Mouse (Mus musculus) kidney, embryonic 14.5 days (tissue): ENCODE measurements around the gene Itpr2. TPM values are rescaled to one million over a fixed set of nuclear protein-coding genes. Genes with fewer than 3 reads are reported as not detected.

ENCODE experiments used
- ATAC-seq: fragments of 200-750 bp; cut with Nextera tagmentation; 2 replicates; pipeline ENCODE4 v1.8.0; 2017; ENCODE audit warnings: moderate number of reproducible peaks, mild to moderate bottlenecking, moderate TSS enrichment, moderate library complexity; ENCODE audit not compliant: low FRiP score, low TSS enrichment
- H3K27ac ChIP-seq: fragments of 300-500 bp; sonication (generic); 2 replicates; pipeline ENCODE4 v1.5.1; 2014; ENCODE audit warnings: low read depth, mild to moderate bottlenecking, low read length, moderate library complexity, mixed read lengths
- H3K27me3 ChIP-seq: fragments of 300-500 bp; sonication (generic); 2 replicates; pipeline ENCODE4 v1.6.1; 2014; ENCODE audit warnings: mild to moderate bottlenecking, low read length; ENCODE audit not compliant: control insufficient read depth, insufficient read depth
- H3K36me3 ChIP-seq: fragments of 300-500 bp; sonication (generic); 2 replicates; pipeline ENCODE4 v1.6.1; 2014; ENCODE audit warnings: low read length, mixed read lengths; ENCODE audit not compliant: control insufficient read depth, insufficient read depth
- H3K4me1 ChIP-seq: fragments of 300-500 bp; sonication (generic); 2 replicates; pipeline ENCODE4 v1.6.1; 2014; ENCODE audit warnings: low read length, mixed read lengths; ENCODE audit not compliant: control insufficient read depth, insufficient read depth
- H3K4me2 ChIP-seq: fragments of 300-500 bp; sonication (generic); replicated peaks from 2 replicates; pipeline ENCODE4 v1.6.1; 2014; ENCODE audit warnings: low read depth, mild to moderate bottlenecking, low read length
- H3K4me3 ChIP-seq: fragments of 300-500 bp; sonication (generic); 2 replicates; pipeline ENCODE4 v1.5.1; 2014; ENCODE audit warnings: mild to moderate bottlenecking, low read length
- H3K9ac ChIP-seq: fragments of 300-500 bp; sonication (generic); 2 replicates; pipeline ENCODE4 v1.6.1; 2014; ENCODE audit warnings: low read depth, mild to moderate bottlenecking, low read length, moderate library complexity
- H3K9me3 ChIP-seq: fragments of 300-500 bp; sonication (generic); 2 replicates; pipeline ENCODE4 v1.6.1; 2016; ENCODE audit warnings: low read length; ENCODE audit not compliant: control insufficient read depth
- WGBS: fragments of 180-500 bp; shearing (Covaris S2); extraction: QIAGEN DNeasy Blood & Tissue Kit; methylation state at CpG from one replicate; pipeline ENCODE4 v1.1.7; 2014; 5-methylcytosine and 5-hydroxymethylcytosine counted together
- polyA plus RNA-seq: library from polyadenylated mRNA; unstranded; fragments of >200 nt; fragmentation: Nextera tagmentation; extraction: Ambion mirVana; gene quantifications from 2 replicates; pipeline ENCODE4 v1.2.1, GENCODE M21; 2014

Itpr2 gene
- polyA plus RNA-seq, 1 experiment from 2014 or later: 12.7 TPM

DNA sequence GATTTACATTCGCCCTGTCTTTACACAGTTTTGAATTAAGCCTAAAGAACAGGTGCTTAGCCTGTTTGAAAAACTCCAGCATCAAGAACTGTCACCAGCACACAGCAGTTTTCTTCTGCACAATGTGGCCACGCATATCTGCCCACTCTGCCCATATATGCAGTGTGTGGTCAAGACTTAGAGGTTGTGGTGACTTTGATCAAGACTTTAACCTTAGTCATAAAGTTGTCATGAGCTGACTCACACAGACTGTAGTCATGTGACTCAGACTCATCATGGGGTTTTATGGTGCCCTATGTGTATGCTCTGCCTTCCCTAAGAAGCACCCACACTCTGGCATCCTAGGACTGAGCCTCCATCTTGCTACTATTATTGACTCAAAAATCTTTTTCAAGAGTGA lies 316.5 kb downstream of the Itpr2 start:
- Histone ChIP-seq H3K4me3 (no peak overlapping the region), H3K4me1 (peaks cover 9% of the 10 kb centered on the region), H3K9ac (no peak overlapping the region), H3K27me3 (no peaks in the 10 kb centered on the region), H3K9me3 (no peaks in the 10 kb centered on the region), H3K36me3 (no peaks in the 10 kb centered on the region), H3K4me2 (no peak overlapping the region), H3K27ac (no peak overlapping the region)
- 91% methylated on average over 2 of the region's 2 CpGs for WGBS
- ATAC-seq: no peak

GRCm38 (mm10) chr6:146184771-146185170 lies 317.3 kb downstream of the Itpr2 start:
- Histone ChIP-seq H3K4me1 (peaks cover 4% of the 10 kb centered on the region; the same call in 1 of the 2 replicates), H3K9me3 (no peaks in the 10 kb centered on the region), H3K4me2 (no peak overlapping the region), H3K4me3 (no peak overlapping the region), H3K36me3 (no peaks in the 10 kb centered on the region), H3K9ac (no peak overlapping the region), H3K27me3 (no peaks in the 10 kb centered on the region), H3K27ac (no peak overlapping the region)
- ATAC-seq: no peak
- WGBS: 84% methylated on average over 9 of the region's 9 CpGs

- Histone ChIP-seq H3K4me1 (no peaks in the 10 kb centered on the region), H3K27me3 (no peaks in the 10 kb centered on the region), H3K9ac (no peak overlapping the region), H3K4me3 (no peak overlapping the region), H3K27ac (no peak overlapping the region), H3K9me3 (no peaks in the 10 kb centered on the region), H3K36me3 (no peaks in the 10 kb centered on the region), H3K4me2 (no peak overlapping the region)
- 89% methylated on average over 4 of the region's 4 CpGs for WGBS
- no peak for ATAC-seq
Measured at GRCm38 (mm10) chr6:146174644-146175250, 327.3 kb downstream of the Itpr2 start.

DNA sequence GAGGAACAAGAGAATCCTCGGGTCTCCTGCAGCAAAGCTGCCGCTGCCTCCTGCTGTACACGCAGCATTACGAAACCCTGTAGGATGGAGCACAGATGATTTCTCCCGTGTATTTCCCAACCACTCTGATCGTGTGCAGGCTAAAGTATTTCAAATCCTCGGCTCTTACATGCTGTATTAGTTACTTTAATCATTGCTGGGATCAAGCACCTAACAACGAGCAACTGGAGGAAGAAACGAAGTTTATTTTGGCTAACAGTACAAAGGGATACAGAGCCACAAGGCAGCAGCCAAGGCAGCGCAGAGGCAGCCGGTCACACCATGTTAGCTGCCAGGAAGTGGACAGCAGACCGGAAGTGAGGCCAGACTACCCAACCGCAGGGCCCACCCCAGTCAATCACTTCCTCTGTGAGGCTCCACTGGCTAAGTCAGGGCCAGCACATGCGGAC lies 331.4 kb downstream of the Itpr2 start:
- H3K4me3 ChIP-seq: no peak overlapping the region
- H3K27ac ChIP-seq: no peak overlapping the region
- no peaks in the 10 kb centered on the region for H3K9me3 ChIP-seq
- WGBS: 68% methylated on average over 14 of the region's 14 CpGs
- H3K4me2 ChIP-seq: no peak overlapping the region
- no peak overlapping the region for H3K9ac ChIP-seq
- ATAC-seq: peak; percentile 76
- H3K27me3 ChIP-seq: no peaks in the 10 kb centered on the region
- no peaks in the 10 kb centered on the region for H3K36me3 ChIP-seq
- no peaks in the 10 kb centered on the region for H3K4me1 ChIP-seq

DNA sequence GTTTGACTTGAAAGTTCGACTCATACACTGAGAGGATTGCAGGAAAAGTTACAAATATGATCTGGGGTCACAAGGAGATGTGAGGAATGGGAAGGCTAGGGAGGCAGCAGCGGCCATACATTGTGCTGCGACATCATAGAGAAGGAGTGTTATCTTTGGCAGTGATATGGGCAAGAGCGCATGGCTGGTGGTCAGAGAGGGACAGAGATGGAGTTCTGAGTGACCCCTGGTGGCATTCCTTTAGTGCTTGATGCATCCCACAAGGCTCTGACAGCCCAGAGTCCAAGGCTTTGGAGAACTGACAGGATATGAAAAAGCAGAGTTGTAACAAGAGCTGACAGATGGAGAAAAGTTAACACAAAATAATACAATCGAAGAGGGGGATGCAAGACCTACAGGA lies 334.8 kb downstream of the Itpr2 start:
- no peak overlapping the region for H3K9ac ChIP-seq
- 47% methylated on average over 5 of the region's 5 CpGs for WGBS
- peak; percentile 32; the same call in 1 of the 2 replicates for ATAC-seq
- H3K27ac ChIP-seq: no peak overlapping the region
- H3K4me3 ChIP-seq: no peak overlapping the region
- no peaks in the 10 kb centered on the region for H3K36me3 ChIP-seq
- no peaks in the 10 kb centered on the region for H3K4me1 ChIP-seq
- H3K4me2 ChIP-seq: no peak overlapping the region
- no peaks in the 10 kb centered on the region for H3K27me3 ChIP-seq
- H3K9me3 ChIP-seq: no peaks in the 10 kb centered on the region

DNA sequence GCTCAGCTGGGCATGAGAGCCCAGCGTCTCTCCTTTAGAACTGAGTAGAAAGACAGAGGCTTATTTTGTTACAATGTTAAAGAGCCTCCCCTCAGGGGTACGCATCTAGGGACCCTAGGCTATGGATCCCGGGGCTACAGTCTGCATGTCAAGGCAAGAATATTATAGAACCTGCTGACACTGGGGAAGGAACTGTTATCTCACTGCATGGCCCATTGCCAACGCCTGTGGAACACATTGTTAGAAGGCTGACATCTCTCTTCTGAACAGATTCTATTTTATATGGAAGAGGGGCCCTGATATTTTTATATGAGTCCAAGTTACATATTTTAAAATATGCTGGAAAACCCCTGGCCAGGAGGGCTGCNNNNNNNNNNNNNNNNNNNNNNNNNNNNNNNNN lies 342.4 kb downstream of the Itpr2 start:
- Histone ChIP-seq H3K36me3 (no peaks in the 10 kb centered on the region), H3K9me3 (no peaks in the 10 kb centered on the region), H3K4me1 (no peaks in the 10 kb centered on the region), H3K4me2 (no peak overlapping the region), H3K27me3 (no peaks in the 10 kb centered on the region), H3K27ac (no peak overlapping the region), H3K4me3 (no peak overlapping the region), H3K9ac (no peak overlapping the region)
- ATAC-seq: no peak
- WGBS: 78% methylated on average over 4 of the region's 4 CpGs

GRCm38 (mm10) chr6:146158717-146159116 lies 343.3 kb downstream of the Itpr2 start:
- WGBS: 92% methylated on average over 12 of the region's 12 CpGs
- H3K27ac ChIP-seq: no peak overlapping the region
- no peaks in the 10 kb centered on the region for H3K36me3 ChIP-seq
- no peak overlapping the region for H3K4me3 ChIP-seq
- H3K4me2 ChIP-seq: no peak overlapping the region
- H3K9ac ChIP-seq: no peak overlapping the region
- H3K9me3 ChIP-seq: no peaks in the 10 kb centered on the region
- H3K27me3 ChIP-seq: no peaks in the 10 kb centered on the region
- no peak for ATAC-seq
- no peaks in the 10 kb centered on the region for H3K4me1 ChIP-seq

- no peak overlapping the region for H3K4me2 ChIP-seq
- H3K4me3 ChIP-seq: no peak overlapping the region
- no peaks in the 10 kb centered on the region for H3K36me3 ChIP-seq
- no peak overlapping the region for H3K27ac ChIP-seq
- ATAC-seq: no peak
- WGBS: 65% methylated on average over 8 of the region's 8 CpGs
- no peaks in the 10 kb centered on the region for H3K9me3 ChIP-seq
- H3K9ac ChIP-seq: no peak overlapping the region
- no peaks in the 10 kb centered on the region for H3K27me3 ChIP-seq
- no peaks in the 10 kb centered on the region for H3K4me1 ChIP-seq
Measured at GRCm38 (mm10) chr6:146157983-146158535, 344.0 kb downstream of the Itpr2 start.

DNA sequence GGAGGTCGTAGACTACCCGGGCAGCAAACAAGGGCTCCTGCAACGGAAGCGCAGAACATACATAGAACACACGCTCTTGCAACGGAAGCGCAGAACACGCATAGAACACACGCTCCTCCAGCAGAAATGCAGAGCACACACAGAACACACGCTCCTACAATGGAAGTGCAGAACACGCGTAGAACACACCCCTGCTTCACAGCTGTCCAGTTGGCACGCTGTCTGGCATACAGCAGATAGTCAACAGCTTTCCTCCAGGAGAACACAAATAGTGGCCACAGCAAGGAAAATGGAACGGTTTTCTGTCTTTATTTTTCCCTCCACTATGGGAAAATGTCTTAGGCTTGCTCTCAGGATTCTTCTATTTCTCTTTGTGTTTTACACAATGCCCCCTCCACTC lies 344.9 kb downstream of the Itpr2 start:
- Histone ChIP-seq H3K9me3 (no peaks in the 10 kb centered on the region), H3K4me2 (no peak overlapping the region), H3K9ac (no peak overlapping the region), H3K27ac (no peak overlapping the region), H3K4me1 (no peaks in the 10 kb centered on the region), H3K27me3 (no peaks in the 10 kb centered on the region), H3K36me3 (no peaks in the 10 kb centered on the region), H3K4me3 (no peak overlapping the region)
- ATAC-seq: no peak
- 96% methylated on average over 14 of the region's 14 CpGs for WGBS
